Mouse (Mus musculus) limb, embryonic 12.5 days (tissue): ENCODE data around the gene Mrs2. TPM values are rescaled to one million over a fixed set of nuclear protein-coding genes. Genes with fewer than 3 reads are reported as not detected.

Experiments used
- ATAC-seq: fragments of 200-750 bp; cut with Nextera tagmentation; 2 replicates; pipeline ENCODE4 v1.8.0; 2017; ENCODE audit warnings: low read depth, moderate TSS enrichment; ENCODE audit not compliant: insufficient number of reproducible peaks, insufficient read depth, low FRiP score, low TSS enrichment
- H3K27ac ChIP-seq: fragments of 300-500 bp; sonication (generic); 2 replicates; pipeline ENCODE4 v1.5.1; 2016; ENCODE audit warnings: mild to moderate bottlenecking, moderate library complexity
- H3K27me3 ChIP-seq: fragments of 300-500 bp; sonication (generic); 2 replicates; pipeline ENCODE4 v1.6.1; 2016; ENCODE audit warnings: mild to moderate bottlenecking, moderate library complexity
- H3K36me3 ChIP-seq: fragments of 300-500 bp; sonication (generic); 2 replicates; pipeline ENCODE4 v1.6.1; 2016; ENCODE audit warnings: mild to moderate bottlenecking, moderate library complexity
- H3K4me1 ChIP-seq: fragments of 300-500 bp; sonication (generic); replicated peaks from 2 replicates; pipeline ENCODE4 v1.6.1; 2016
- H3K4me2 ChIP-seq: fragments of 300-500 bp; sonication (generic); 2 replicates; pipeline ENCODE4 v1.6.1; 2016; ENCODE audit warnings: mild to moderate bottlenecking, moderate library complexity
- H3K4me3 ChIP-seq: fragments of 300-500 bp; sonication (generic); replicated peaks from 2 replicates; pipeline ENCODE4 v1.5.1; 2016; ENCODE audit warnings: mild to moderate bottlenecking
- H3K9ac ChIP-seq: fragments of 300-500 bp; sonication (generic); replicated peaks from 2 replicates; pipeline ENCODE4 v1.6.1; 2016; ENCODE audit warnings: mild to moderate bottlenecking, moderate library complexity
- H3K9me3 ChIP-seq: fragments of 300-500 bp; sonication (generic); 2 replicates; pipeline ENCODE4 v1.6.1; 2016; ENCODE audit warnings: mild to moderate bottlenecking, moderate library complexity
- WGBS: fragments of 180-500 bp; shearing (Covaris S2); methylation state at CpG from one replicate; pipeline ENCODE4 v1.1.7; 2016; 5-methylcytosine and 5-hydroxymethylcytosine counted together
- polyA plus RNA-seq: library from polyadenylated mRNA; unstranded; fragments of >200 nt; fragmentation: Nextera tagmentation; extraction: Ambion mirVana; gene quantifications from 2 replicates; pipeline ENCODE4 v1.2.1, GENCODE M21; 2016

Mrs2 gene
- polyA plus RNA-seq, 1 experiment from 2014 or later = 20.8 TPM

DNA sequence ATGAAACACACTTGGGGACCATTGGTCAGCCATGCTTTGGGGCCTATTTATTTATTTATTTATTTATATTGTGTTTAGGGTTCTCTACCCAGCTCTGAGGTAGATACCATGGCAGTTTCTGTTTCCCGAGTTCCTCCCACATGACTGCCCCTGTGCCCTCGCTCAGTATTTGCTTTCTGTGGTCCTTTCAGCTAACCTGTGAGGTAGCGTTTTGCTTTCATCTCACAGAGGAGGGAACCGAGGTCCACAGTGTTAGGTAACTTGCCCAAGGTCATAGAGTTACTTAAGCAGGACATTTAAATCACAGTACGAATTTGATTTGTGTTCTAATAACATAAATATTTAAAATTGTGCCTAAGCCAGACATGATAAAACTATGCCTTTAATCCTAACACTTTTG is 73.0 kb downstream of the Mrs2 start:
- Histone ChIP-seq H3K4me1 (no peaks in the 10 kb centered on the region; the same call in 1 of the 2 replicates), H3K9me3 (no peaks in the 10 kb centered on the region), H3K4me3 (no peak overlapping the region), H3K36me3 (no peaks in the 10 kb centered on the region), H3K27me3 (no peaks in the 10 kb centered on the region), H3K27ac (no peak overlapping the region), H3K4me2 (no peak overlapping the region), H3K9ac (no peak overlapping the region)
- 88% methylated on average over 5 of the region's 5 CpGs for whole genome bisulfite sequencing
- no peak for ATAC-seq

DNA sequence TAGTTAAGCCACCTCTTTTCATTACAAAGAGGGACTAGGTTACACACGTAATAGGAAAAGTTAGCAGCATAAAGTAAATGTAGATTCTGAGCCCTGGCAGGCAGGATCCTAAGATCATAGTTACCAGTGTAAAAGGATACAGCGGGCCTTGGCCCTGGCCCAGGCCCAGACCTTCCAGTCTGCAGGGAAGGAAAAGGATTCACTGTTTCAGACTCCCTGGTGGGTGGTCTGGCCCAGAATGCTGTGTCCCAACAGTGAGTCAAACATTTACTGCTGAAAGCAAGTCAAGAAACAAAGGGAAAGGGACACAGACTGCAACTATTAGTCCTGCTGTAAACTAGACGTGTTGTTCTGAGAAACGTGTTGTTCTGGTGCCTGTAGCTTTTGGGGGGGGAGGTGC is 74.6 kb downstream of the Mrs2 start:
- WGBS = 30% methylated on average over 4 of the region's 4 CpGs
- Histone ChIP-seq H3K27ac (0 out of 2 replicates have a peak overlapping the region, but pooled peaks have one; percentile 9), H3K27me3 (no peaks in the 10 kb centered on the region), H3K4me3 (no peak overlapping the region), H3K36me3 (no peaks in the 10 kb centered on the region), H3K9ac (no peak overlapping the region), H3K4me1 (no peaks in the 10 kb centered on the region; the same call in 1 of the 2 replicates), H3K9me3 (no peaks in the 10 kb centered on the region), H3K4me2 (no peak overlapping the region)
- ATAC-seq = no peak

DNA sequence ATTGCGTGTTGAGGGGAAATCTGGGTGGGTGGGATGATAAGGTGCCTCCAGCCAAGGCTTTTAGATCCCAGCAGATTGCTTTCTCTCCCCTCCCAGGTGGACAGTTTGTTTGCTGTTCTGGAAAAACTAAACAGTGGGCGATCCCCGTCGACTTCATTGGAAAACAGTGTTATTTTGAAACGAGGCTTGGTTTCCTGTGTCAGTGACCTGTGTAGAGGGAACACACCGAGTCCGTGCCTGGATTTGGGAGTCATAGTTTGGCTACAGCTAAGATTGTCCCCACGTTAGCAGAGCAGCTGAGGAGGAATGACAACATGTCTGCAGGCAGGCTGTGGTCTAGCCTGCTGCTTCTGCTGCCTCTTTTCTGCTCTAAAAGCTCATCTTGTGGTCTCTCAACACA is 76.9 kb downstream of the Mrs2 start:
- Histone ChIP-seq H3K27me3 (no peaks in the 10 kb centered on the region; the same call in 1 of the 2 replicates), H3K9me3 (no peaks in the 10 kb centered on the region), H3K9ac (no peak overlapping the region), H3K4me1 (peaks cover 3% of the 10 kb centered on the region; the same call in 1 of the 2 replicates), H3K36me3 (no peaks in the 10 kb centered on the region), H3K4me2 (no peak overlapping the region), H3K27ac (no peak overlapping the region), H3K4me3 (no peak overlapping the region)
- WGBS = 81% methylated on average over 8 of the region's 8 CpGs
- ATAC-seq = no peak

DNA sequence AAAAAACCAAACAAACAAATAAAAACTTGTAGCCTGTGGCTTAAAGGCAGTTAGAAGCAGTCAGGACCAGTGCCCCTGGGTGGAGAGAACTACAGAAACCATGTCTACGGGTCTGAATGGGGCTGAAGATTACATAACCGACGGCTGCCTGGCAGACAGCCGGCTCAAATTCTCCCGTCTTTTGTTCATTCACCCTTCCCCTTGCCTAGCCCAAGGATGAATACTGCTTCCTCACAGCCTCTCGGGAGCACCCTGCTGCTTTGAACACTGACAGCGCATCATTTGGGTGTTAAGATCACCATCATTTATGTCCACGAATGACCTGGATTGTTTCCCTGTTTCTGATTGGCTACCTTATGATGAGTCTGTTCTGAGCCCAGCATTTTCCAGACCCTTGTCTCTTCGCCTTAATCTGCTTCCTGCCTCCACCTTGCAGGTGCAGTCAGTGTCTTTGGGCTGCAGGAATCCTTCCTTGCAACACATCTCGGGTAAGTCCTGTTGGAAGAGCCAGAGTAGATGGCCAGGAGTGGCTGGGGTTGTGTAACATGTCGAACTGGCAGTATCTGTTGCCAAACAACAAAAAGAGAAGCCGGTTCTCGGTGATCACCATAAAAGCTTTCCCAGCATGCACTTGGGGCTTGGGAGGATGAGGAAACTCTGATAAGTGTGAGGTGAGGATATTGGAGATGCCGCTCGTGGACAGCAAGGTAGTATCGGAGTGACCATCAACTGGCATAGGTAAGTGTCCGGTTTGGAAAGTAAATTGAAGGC is 77.5 kb downstream of the Mrs2 start, which contains the start of gene Gpld1:
TSS of gene Gpld1 (plus strand) at position 641 of the 771 bp plus-strand sequence.
- peaks cover 3% of the 10 kb centered on the region; the same call in 1 of the 2 replicates for H3K27me3 ChIP-seq
- no peak for ATAC-seq
- H3K36me3 ChIP-seq = no peaks in the 10 kb centered on the region
- H3K4me2 ChIP-seq = no peak within 1 kb of the TSS
- peaks cover 9% of the 10 kb centered on the region for H3K4me1 ChIP-seq
- 67% methylated on average over 17 of the region's 17 CpGs for WGBS
- no peaks in the 10 kb centered on the region for H3K9me3 ChIP-seq
- no peak within 1 kb of the TSS for H3K27ac ChIP-seq
- no peak within 1 kb of the TSS for H3K9ac ChIP-seq
- no peak within 1 kb of the TSS for H3K4me3 ChIP-seq

DNA sequence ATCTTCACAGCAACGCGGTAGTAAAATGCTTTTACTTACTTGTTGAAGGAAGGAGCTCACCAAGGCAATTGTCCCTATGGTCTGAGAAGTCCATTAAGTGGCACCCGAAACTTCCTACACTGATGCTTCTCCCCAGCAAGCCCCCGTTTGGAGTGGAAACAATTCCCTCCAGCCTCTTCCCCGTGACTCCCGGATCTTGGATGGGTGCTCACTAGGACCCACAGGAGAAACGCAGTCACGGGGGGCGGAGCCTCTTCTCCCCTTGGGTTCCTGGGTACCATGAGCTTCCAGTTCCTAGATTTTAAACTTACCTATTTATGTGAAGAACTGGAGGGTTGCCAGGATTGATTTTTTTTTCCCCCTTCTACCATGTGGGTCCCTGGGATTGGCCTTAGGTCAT is 80.7 kb downstream of the Mrs2 start:
- Histone ChIP-seq H3K4me2 (no peak overlapping the region), H3K4me3 (no peak overlapping the region), H3K27ac (no peak overlapping the region), H3K9ac (no peak overlapping the region), H3K36me3 (no peaks in the 10 kb centered on the region), H3K4me1 (peaks cover 12% of the 10 kb centered on the region), H3K27me3 (peaks cover 3% of the 10 kb centered on the region; the same call in 1 of the 2 replicates), H3K9me3 (no peaks in the 10 kb centered on the region)
- 86% methylated on average over 9 of the region's 9 CpGs for WGBS
- ATAC-seq = no peak

DNA sequence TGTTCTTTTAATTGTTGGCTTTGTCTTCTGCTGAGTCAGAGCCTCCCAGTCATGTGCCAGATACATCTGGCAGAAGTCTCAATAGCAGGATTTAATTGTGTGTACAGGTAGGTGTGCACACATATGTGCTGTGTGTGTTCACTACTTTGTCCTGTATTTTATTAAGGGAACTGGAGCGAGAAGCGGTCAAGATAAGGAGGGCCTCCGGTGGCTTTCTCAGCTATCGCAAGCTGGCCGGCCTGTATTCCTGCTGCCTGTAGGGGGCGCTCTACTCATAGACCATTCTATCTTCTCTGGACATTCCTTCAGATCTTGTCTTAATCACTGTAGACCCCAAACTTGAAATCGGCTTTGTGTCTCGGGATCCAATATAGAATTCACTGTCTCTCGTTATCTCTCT is 81.5 kb downstream of the Mrs2 start:
- H3K27me3 ChIP-seq = peaks cover 3% of the 10 kb centered on the region; the same call in 1 of the 2 replicates
- H3K9me3 ChIP-seq = no peaks in the 10 kb centered on the region
- WGBS = 32% methylated on average over 9 of the region's 9 CpGs
- no peak overlapping the region for H3K4me2 ChIP-seq
- peaks cover 12% of the 10 kb centered on the region for H3K4me1 ChIP-seq
- no peak overlapping the region for H3K27ac ChIP-seq
- no peak overlapping the region for H3K9ac ChIP-seq
- no peak overlapping the region for H3K4me3 ChIP-seq
- no peak for ATAC-seq
- H3K36me3 ChIP-seq = no peaks in the 10 kb centered on the region

DNA sequence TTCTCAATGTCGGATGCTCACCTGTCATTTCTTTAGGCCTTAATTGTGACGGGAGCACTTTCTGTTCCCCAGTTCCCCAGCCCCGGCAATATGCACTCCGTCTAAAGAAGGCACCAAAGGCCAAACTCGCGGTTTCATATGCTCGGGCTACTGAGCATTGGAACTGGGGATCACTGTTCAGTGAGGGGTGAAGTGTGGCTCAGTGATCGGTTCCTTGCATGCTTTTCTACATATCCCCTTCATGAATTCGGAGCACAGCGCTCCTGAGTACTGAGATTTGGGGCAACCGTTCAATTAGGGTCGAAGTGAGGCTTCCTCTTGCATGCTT is 82.4 kb downstream of the Mrs2 start:
- H3K36me3 ChIP-seq = no peaks in the 10 kb centered on the region
- H3K4me1 ChIP-seq = peaks cover 12% of the 10 kb centered on the region
- peak overlapping the region; percentile 91; the same call in 1 of the 2 replicates for H3K9ac ChIP-seq
- ATAC-seq = peak; percentile 52; the same call in 1 of the 2 replicates
- H3K27me3 ChIP-seq = peaks cover 3% of the 10 kb centered on the region; the same call in 1 of the 2 replicates
- H3K4me3 ChIP-seq = peak overlapping the region; percentile 92
- 18% methylated on average over 12 of the region's 12 CpGs for WGBS
- H3K9me3 ChIP-seq = no peaks in the 10 kb centered on the region
- peak overlapping the region; percentile 80 for H3K4me2 ChIP-seq
- no peak overlapping the region for H3K27ac ChIP-seq

Other genes starting within 250 kb of the Mrs2 start
- 12.1 and 14.6 TPM in 2 replicates for gene BC005537, start 218.7 kb downstream of the Mrs2 start, polyA plus RNA-seq
- gene Acot13, start 188.8 kb downstream of the Mrs2 start, polyA plus RNA-seq = 63.1 and 70.4 TPM in 2 replicates
- gene Tdp2, start 188.7 kb downstream of the Mrs2 start, polyA plus RNA-seq = 74.3 and 77.2 TPM in 2 replicates
- gene D130043K22Rik, start 175.2 kb downstream of the Mrs2 start, polyA plus RNA-seq = 0.23 and 0.29 TPM in 2 replicates
- gene Aldh5a1, start 82.7 kb downstream of the Mrs2 start, polyA plus RNA-seq = 6.0 and 6.8 TPM in 2 replicates
- 0.40 and 0.70 TPM in 2 replicates for gene Gpld1, start 77.2 kb downstream of the Mrs2 start, polyA plus RNA-seq
- 1.4 and 2.1 TPM in 2 replicates for gene Dcdc2a, start 35.6 kb upstream of the Mrs2 start, polyA plus RNA-seq